Mouse (Mus musculus): ENCODE results near the gene Ung. TPM values are rescaled to one million over a fixed set of nuclear protein-coding genes. Genes with fewer than 3 reads are reported as not detected.

Gene Ung
- total RNA-seq (2021), result 10 to 100 TPM in 1 of 2 experiments, 1 to 10 TPM in 1; 9.2 to 10.5 TPM
- long read RNA-seq, experiment 1, transcript Ung-202 (6 exons, 2,136 nt), result major isoform, 11 of 13 reads
- long read RNA-seq, experiment 1, partial matches to known transcripts, result 0 of 13 reads
- long read RNA-seq, experiment 1, other reads (novel, unspliced or antisense), result 1 of 13 reads
- long read RNA-seq, experiment 2, transcript Ung-202 (6 exons, 2,136 nt), result major isoform, 15 of 16 reads
- long read RNA-seq, experiment 2, partial matches to known transcripts, result 0 of 16 reads
- long read RNA-seq, experiment 2, other reads (novel, unspliced or antisense), result 1 of 16 reads

DNA sequence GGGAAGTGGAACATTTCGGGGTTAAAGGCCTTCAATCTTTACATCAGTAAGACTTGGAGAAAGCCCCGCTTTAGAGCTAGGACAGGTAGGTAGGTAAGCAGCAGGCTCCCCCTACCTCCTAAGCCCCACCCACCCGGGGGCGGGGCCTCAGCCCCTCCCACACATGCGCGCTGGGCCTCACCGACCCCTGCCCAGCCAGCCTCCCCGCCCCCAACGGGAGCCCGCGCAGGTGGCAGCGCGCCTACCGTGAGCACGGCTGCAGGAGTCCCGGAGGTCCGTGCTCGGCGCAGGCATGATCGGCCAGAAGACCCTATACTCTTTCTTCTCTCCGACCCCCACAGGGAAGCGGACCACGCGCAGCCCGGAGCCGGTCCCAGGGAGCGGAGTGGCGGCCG, at the start of gene Ung:
Gene Ung (plus strand): TSS at position 176 of the 395 bp plus-strand sequence.
- H3K27ac ChIP-seq, result peak within 1 kb of the TSS; percentile 90

DNA sequence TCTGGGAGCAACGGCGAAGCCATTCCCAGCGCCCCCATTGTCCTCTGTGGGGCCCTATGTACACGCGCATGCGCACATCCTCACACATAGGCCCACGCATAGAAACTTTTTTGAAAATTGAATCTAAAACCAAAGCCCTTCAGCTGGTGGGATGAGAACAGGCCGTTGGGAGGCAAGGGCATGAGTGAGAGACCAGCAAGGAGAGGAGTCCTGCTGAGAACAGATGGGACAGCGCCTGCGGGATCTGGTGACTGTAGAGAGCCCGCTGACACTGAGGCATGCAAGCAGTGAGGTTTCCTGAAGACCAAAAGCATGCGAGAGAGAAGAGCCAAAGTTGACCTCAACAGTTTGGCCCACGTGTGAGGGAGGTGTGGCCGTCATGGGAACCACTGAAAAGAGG, 44.7 kb upstream of the Ung start:
- DNase-seq, result no peak
- intact Hi-C loops (cut with DNase I), result no loop called here
- TF ChIP-seq CTCF (IDR thresholded peaks at IDR 0.05), result no peak
- Histone ChIP-seq H3K27ac (no peak overlapping the region), H3K4me3 (no peak overlapping the region)

More for the DNA sequence above, at the start of gene Ung:
- peak within 1 kb of the TSS; percentile 94 for H3K4me3 ChIP-seq
- DNase-seq, result peak; percentile 65
- intact Hi-C loops (cut with DNase I), result loop anchor here (5.0 kb wide), 1 partner anchor 42 kb away; no protein-coding TSS in a partner anchor
- no peak for TF ChIP-seq CTCF (IDR thresholded peaks at IDR 0.05)

DNA sequence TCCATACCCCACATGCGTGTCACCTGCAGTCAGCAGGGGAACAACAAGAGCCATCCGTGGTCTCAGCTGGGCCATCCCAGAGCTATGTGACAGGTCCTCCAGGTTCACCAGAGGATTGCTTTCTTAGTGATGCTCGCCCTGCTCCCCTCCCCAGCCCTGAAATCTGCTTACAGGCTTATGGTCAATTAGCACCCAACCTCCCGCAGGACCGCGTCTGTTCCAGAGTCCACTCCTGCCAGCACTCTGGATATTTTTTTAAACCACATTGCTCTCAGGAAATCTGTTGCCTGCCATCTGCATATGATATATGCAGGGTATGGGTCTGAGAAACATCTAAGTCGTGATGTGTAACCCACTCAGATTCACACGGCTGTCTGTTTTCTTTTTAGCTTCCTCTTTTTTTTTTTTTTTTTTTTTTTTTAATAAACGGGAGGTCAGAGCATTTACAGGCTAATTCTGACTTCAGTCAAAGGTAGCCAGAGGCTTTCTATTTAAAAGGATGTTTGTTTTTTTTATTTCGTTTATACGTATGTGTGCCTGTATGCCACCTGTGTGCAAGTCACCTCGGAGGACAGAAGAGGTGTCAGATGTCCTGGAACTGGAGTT, 42.2 kb upstream of the Ung start:
- no peak for DNase-seq
- H3K27ac ChIP-seq, result no peak overlapping the region
- intact Hi-C loops (cut with DNase I), result no loop called here
- TF ChIP-seq CTCF (IDR thresholded peaks at IDR 0.05), result no peak
- H3K4me3 ChIP-seq, result no peak overlapping the region

DNA sequence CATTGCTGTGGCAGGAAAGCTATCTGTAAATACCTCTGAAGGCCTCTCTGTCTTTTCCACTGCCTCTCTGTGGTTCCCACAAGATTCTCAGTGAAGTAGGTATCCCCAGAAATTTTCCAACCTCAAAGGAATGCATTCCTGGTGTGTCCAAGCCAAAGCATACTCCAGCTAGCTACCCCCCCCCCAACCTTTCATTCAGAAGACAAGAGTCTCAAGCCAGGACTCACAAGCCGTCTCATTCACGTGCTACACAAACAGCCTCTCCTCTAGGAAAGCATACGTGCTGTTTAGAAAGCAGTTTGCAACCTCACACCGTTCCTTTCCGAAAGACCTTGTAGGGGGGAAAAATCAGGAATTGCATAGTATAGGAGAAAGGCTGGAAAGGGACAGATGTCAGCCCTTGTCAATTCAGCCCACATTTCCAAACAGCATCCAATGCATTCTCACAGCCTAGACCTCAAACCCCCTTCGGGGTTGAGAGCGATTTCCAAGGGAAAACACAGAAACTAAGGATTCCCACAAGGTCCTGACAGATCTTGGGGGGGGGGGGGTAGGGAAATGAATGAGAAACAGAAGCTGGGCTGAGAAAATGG, 39.7 kb upstream of the Ung start:
- no peak overlapping the region for H3K4me3 ChIP-seq
- TF ChIP-seq CTCF (IDR thresholded peaks at IDR 0.05), result no peak
- intact Hi-C loops (cut with DNase I), result no loop called here
- H3K27ac ChIP-seq, result no peak overlapping the region
- DNase-seq, result no peak

DNA sequence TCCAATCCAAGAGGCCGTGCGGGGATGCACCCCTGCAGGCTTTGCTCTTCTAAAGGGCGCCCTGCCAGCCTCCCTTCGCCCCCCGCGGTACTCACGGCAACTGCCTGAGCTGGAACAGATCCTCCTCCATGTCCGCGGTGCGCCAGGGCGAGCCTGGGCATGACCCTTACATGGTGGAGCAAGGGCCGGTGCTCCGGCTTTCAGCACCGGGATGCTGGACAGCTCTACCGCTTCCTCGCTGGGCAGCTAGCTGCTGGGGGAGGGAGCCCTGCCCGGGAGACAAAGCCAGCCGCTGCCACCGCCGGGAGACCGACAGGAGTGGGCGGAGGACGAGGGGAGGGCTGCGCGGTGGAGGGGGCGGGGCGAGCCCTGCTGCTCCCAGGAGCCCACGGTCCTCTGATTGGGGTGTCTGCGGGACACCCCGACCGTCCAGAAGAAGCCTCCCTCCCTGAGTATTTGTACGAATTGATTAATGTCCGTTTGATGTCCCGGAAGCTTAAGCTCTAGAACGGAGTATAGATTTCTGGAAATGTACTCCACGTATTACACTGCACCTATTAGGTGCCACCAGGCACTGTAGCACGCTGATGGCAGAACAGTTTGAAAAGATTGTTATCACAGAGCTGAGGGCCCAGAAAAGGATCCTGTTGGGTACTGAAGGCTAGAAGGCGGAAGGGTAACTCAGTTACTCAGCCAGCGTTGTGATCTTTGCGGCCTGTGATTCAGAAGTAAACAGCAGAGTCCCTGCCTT, 39.0 kb upstream of the Ung start, which contains the start of gene Svop:
Gene Svop (minus strand): TSS at position 514 of the 751 bp plus-strand sequence.
- H3K4me3 ChIP-seq, result no peak within 1 kb of the TSS
- no peak for TF ChIP-seq CTCF (IDR thresholded peaks at IDR 0.05)
- intact Hi-C loops (cut with DNase I), result no loop called here

DNA sequence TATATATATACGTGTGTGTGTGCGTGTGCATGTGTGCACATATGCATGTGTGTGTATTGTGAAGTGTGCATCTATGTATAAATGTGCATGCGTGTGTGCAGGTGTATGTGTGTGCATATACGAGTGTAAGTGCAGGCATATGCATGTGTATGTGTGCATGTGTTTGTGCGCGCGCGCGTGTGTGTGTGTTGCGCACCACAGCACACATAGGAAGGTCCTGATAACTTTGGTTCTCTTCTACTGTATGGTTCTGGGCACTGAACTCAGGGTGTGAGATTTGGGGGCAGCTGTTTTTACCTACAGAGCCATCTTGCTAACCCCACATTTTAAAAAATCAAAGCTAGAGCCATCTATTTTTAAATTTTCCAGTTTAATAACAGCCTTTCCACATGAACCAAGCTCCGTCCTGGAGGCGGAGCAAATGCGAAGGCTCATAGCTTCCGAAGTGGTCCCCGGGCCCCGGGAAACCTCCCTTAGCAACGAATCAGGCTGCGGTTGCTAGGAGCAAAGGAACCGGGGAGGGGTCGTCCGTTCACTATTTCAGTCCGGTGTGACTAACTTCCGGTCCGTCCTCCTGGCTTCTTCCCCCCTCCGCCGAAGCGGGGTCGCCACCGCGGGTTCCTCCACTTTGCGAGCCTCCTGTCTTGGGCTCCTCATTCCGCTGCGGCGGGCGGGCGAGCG, 30.3 kb upstream of the Ung start:
- DNase-seq, result peak; percentile 92
- Histone ChIP-seq H3K4me3 (peak overlapping the region; percentile 82), H3K27ac (peak overlapping the region; percentile 89)
- peak; percentile 4; the same call in 1 of the 2 replicates for TF ChIP-seq CTCF (IDR thresholded peaks at IDR 0.05)
- intact Hi-C loops (cut with DNase I), result no loop called here

More for the DNA sequence above, 39.0 kb upstream of the Ung start, which contains the start of gene Svop:
- peak; percentile 72 for DNase-seq
- no peak within 1 kb of the TSS for H3K27ac ChIP-seq

DNA sequence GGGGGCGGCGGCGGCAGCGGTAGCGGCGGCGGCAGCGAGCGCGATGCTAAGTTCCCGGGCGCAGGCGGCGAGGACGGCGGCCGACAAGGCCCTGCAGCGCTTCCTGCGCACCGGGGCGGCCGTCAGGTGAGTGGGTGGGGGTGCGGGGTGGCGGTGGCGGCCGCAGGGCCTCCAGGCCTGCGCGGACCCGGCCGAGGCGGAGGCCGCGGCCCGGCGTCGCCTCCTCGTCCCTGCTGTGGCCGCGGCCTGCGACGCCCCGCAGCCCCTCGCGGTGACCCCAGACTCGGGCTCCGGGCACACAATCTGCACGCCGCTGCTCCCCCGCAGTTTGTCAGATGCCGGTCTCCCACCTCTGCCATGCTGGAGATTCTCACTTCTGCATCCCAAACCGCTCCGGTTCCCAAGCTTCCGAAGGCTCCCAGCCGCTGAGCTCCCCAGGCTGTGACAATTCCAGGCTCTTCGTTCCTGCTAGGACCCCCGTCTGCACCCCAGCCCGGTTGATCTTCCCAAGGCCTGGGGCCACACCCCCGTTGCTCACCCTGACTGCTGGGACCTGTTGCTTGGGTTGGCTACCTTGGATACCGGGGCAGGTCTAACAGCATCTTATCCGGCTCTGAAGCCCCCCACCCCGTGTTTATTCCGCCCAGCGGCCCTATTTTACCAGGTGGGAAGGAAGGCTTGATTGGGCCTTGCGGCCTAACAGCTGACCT, 29.6 kb upstream of the Ung start:
- Histone ChIP-seq H3K27ac (peak overlapping the region; percentile 89), H3K4me3 (peak overlapping the region; percentile 82)
- no peak for DNase-seq
- no peak for TF ChIP-seq CTCF (IDR thresholded peaks at IDR 0.05)
- intact Hi-C loops (cut with DNase I), result no loop called here

DNA sequence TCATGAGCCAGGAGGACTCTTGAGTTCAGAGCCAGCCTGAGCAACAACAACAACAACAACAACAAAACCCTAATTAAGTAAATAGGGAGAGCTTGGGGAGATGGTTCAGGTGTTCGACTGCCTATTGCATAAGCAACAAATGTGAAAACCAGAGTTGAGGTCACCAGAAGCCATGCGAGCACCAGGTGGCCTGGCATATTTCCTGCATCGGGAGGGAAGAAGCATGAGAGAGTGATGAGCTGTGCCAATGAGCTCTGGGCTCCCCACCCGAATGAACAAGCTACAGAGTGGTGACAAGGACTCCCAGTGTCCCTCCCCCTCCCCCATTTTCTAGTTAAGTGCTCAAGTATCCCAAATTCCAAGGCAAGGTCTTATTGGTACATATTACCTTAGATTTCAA, 28.3 kb upstream of the Ung start:
- intact Hi-C loops (cut with DNase I), result no loop called here

DNA sequence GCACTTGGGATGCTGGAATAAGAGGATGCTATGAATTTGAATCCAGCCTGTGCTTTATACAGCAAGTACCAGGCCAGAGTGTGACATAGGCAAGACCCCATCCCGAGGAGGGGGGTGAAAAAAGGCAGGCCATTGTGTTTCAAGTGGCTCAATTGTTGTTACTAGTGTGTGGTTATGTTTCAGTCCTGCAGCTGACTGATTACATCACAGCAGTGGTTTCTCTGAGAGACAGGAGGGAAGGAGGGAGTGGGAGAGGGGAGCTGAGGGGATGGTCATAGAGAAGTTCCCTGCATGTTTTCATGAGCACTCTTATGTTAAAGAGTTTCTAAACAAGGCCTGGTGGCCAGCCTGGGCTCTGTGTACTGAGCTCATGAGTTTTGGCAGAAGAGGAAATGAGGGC, 27.4 kb upstream of the Ung start:
- Histone ChIP-seq H3K4me3 (no peak overlapping the region), H3K27ac (no peak overlapping the region)
- intact Hi-C loops (cut with DNase I), result no loop called here
- DNase-seq, result no peak
- TF ChIP-seq CTCF (IDR thresholded peaks at IDR 0.05), result no peak

More for the DNA sequence above, 28.3 kb upstream of the Ung start:
- H3K27ac ChIP-seq, result no peak overlapping the region
- no peak overlapping the region for H3K4me3 ChIP-seq
- TF ChIP-seq CTCF (IDR thresholded peaks at IDR 0.05), result no peak
- no peak for DNase-seq

DNA sequence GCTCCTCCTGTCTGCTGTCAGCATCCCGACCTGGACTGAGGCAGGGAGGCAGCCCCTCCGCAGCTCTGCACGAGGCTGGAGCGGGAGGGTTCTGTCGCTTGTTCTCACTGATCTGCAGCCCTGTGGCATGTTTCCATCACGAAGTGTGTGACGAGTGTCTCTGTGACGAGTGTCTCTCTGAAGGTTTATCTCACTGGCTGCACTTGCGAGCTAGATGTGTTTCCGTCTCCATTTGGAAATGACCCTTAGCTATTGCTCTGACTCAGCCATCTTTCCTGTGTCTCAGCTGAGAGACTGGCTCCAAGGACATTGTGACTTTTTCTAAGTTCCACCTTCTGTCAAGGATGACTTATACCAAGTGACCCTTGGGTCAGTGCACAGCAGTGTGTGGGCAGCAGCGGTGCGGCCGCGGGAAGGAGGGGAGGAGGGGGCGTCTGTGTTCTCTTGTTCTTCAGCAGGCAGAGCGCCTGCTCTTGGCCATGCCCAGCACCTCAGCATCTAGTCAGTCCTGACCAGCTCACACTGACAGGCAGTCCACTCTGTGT, 23.7 kb upstream of the Ung start:
- no peak for TF ChIP-seq CTCF (IDR thresholded peaks at IDR 0.05)
- intact Hi-C loops (cut with DNase I), result no loop called here
- Histone ChIP-seq H3K27ac (no peak overlapping the region), H3K4me3 (no peak overlapping the region)
- DNase-seq, result no peak

DNA sequence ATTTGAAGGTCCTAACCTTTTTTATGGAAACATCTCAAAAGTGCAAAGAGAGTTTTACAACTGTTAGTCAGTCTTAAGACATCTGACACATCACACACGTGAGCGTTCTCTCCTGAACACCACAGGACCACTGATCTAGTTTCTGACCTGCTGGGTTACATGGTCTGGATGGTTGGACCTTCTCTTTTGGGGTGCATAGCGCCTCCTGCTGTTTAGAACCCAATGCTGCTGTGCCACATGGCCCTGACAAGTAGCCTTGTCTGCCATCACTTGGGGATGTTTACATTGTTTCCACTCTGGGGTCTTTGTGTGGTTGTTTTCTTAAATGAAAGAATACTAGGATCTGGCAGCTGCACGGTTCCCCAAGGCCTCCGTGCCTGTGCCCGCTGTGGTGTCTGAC, 16.9 kb upstream of the Ung start:
- intact Hi-C loops (cut with DNase I), result no loop called here
- no peak overlapping the region for H3K4me3 ChIP-seq
- no peak for TF ChIP-seq CTCF (IDR thresholded peaks at IDR 0.05)
- H3K27ac ChIP-seq, result no peak overlapping the region
- no peak for DNase-seq
